Mouse (Mus musculus) left cerebral cortex, postnatal 25 days (tissue): ENCODE results near the gene Fam193a. TPM values are rescaled to one million over a fixed set of nuclear protein-coding genes. Genes with fewer than 3 reads are reported as not detected.

ENCODE experiments used
- DNase-seq, 2 experiments: peaks; one replicate each; pipeline ENCODE4 v3.0.0; 2022; ENCODE audit warnings: low spot score in 2 of 2, mixed read lengths in 1 of 2
- intact Hi-C: fragments of 180-260 bp; cut with DNase I; formaldehyde crosslinking; loops from one replicate; pipeline ENCODE4 v1.15.1; 2025
- total RNA-seq, 2 experiments: library from RNA; stranded (reverse); gene quantifications; 2 replicates each; pipeline ENCODE4 v1.2.3; 2021

Gene Fam193a
- total RNA-seq, result 10 to 100 TPM; 38.1 to 39.7 TPM

DNA sequence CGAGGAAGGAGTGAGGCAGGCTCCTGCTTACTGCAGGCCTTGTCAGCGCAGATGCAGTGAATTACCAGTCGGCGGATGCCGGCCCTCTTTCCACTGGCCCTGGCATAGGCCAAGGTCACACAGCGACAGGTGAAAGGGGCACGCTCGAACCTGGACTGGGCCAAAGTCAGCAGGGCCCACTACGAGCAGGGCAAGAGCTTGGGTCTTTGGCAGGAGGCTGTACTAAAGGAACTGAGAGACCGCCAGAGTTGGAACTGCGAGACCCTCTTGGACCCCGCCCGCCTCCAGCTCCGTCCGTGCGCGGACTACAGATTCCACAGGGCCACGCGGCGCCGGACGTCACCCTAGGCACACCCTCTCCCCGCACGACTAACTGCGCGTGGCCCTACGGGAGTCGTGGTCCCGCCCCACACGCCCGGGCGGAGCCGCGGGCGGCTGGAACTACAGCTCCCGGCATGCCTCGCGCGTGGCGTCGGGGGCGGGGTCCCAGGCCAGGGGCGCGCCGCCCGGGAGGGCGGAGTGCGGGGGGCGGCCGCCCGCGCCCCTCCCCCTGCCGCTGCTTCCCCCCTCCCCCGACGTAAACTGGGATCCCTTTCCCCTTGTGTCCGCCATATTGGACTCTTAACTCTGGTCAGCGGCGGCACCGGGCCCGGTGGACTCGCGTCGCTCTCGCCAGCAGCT lies at the start of gene Fam193a:
Gene Fam193a, plus strand, starts transcription at position 593 of the 681 bp plus-strand sequence.
- intact Hi-C loops, result loop anchor here (1.0 to 10.0 kb wide), 2 partner anchors 33 to 265 kb away; partner anchors contain the start of genes Mfsd10 and Rnf4
- DNase-seq, result peak; percentile 98 to 99

DNA sequence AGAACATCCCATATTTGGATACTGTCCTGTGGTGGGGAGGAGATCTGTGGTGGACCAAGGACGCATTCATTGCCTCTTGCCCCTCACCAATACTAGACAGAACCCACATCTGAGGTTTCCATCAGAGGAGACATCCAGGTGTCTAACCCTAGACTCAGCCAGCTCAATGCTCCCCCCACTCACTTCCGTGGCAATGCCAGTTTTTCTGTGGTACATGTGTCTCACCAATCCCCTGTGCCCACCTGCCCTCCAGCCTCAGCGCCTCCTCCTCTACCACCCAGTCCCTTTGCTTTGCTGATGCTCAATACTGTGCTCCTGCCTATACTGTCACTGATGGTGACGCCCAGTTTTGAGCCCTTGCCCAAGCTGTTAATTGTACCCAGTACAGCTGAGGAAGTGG lies 48.5 kb upstream of the Fam193a start:
- no peak for DNase-seq

DNA sequence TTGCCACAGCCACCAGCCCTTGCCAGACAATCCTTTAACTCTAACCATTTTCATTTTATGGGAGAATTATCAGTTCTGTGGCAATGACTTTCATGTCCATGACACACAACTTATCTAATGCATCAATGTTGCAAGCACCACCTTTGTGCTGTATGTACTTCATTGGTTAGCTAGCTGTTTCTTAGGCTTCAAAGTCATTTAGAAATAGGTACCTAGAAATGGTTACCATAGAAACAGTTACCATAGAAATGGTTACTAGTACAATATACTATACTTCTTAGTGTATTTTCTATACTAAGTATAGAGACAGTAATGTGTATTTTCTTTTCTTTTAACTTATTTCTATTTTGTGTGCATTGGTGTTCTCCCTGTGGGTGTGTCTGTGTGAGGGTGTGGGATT lies 44.4 kb upstream of the Fam193a start:
- no peak for DNase-seq
- intact Hi-C loops, result no loop called here

More for the DNA sequence above, 48.5 kb upstream of the Fam193a start:
- intact Hi-C loops, result no loop called here

DNA sequence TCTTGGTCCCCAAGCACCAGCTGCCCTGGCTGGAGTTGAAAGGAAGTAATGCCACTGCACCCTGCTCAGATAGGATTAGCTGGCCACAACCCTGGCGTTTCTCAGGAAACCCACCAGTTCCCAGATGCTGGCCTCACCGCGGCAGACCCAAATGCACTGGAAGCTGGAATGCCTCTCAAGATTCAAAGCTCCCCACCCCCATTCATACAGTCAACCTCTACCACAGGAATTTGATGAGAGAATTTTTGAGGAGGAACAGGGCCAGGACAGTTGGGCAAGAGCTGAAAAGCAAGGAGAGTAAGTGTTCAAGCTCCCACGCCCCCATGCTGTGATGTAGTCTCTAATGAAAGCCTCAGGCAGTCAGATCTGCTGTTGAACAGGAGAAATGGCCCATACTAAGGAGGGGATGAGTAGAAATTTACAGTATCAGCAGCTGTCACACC lies 43.5 kb upstream of the Fam193a start:
- intact Hi-C loops, result no loop called here
- DNase-seq, result peak in 1 of 2 experiments; percentile 28

DNA sequence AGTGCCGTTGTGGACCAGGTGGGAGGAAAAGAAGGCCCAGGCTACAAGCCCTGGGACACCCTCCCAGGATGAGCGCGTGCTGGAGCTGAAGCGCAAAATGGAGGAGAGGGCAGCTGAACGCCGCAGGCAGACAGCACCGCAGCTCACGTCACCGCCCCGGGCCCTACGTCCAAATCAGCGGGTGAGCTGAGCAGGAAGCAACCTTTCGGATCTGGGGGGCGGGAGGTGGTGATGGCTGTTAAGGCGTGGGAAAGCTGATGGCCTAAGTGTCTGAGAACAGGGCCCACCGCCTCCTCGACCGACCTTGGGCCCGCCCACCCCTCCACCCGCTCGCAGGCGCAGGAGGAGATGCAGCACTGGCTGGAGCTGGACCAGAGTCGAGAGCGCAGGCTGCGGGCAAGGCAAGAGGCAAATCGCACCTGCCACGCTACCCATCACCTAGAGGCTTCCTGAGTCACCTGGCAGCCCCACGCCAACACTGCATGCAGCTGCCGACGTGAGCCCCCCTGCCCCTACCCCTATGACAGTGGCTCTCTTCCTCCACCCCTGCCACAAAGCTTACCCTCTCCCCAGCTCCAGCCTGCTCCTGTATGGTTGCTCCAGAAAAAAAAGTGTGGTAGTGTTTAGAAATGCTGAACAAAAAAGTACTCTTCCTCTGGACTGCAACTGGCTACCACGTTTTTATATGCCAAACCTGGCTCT lies 42.7 kb upstream of the Fam193a start:
- peak; percentile 6 to 9 for DNase-seq
- intact Hi-C loops, result no loop called here

DNA sequence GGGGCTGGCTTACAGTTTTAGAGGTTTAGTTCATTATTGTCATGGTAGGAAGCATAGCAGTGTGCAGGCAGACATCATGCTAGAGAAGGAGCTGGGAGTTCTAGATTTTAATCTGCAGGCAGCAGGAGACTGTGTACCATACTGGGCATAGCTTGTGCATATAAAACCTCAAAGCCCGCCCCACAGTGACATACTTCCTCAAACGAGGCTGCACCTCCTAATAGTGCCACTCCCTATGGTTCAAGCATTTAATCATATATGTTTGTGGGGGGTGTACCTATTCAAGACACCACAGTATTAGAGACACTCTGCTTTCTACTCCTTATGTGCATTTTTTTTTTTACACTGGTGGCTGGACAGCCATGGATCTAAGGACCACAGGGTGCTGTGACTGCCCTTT lies 39.6 kb upstream of the Fam193a start:
- no peak for DNase-seq
- intact Hi-C loops, result no loop called here

DNA sequence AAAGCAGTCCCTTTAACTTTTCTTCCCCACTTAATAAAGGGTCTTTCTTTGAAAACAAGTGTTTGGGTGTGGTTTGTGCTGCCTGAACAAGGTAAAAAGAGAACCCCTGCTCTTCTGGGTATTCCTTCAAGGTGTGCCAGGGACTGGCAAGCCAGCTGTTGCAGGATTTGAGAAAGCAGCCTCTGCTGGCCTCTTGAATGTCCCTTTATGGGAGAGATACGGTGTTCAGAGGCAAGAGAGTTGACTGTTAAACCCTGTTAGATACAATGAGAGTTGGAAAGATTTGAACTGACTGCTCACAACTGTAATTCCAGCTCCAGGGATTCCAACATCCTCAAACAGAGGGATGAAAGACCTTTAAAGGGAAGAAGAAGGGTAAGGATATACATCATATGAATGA lies 35.7 kb upstream of the Fam193a start:
- intact Hi-C loops, result no loop called here
- no peak for DNase-seq

DNA sequence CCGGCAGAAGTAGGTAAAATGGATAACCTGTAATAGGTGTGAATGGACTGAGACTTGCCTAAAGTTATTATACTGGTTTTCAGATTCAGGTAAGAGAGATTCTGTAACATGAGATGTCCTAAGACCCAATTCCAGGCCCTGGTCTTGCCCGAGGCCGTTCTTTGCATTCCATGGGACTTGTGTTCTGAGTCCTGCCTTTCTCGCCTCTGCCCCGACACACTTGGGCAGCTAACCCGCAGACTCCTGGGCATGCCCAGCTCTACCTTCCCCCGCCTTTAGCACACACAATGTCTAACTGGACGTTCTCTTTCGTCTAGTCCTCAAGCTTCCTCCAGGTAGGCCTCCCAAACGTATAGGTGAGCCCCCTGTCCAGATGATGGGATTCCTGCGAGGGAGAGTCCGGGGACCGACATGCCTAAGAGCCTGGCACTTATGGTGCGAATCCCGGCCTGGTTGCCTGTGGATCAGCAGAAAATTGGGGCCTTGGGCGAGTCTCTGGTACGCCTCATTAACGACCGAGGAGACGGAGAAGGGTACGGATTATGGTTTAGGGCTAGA lies 34.1 kb upstream of the Fam193a start:
- intact Hi-C loops, result loop anchor here (1.0 to 5.0 kb wide), 3 partner anchors 34 to 128 kb away; partner anchors contain the start of genes Cfap99, Fam193a and Zfyve28
- no peak for DNase-seq

DNA sequence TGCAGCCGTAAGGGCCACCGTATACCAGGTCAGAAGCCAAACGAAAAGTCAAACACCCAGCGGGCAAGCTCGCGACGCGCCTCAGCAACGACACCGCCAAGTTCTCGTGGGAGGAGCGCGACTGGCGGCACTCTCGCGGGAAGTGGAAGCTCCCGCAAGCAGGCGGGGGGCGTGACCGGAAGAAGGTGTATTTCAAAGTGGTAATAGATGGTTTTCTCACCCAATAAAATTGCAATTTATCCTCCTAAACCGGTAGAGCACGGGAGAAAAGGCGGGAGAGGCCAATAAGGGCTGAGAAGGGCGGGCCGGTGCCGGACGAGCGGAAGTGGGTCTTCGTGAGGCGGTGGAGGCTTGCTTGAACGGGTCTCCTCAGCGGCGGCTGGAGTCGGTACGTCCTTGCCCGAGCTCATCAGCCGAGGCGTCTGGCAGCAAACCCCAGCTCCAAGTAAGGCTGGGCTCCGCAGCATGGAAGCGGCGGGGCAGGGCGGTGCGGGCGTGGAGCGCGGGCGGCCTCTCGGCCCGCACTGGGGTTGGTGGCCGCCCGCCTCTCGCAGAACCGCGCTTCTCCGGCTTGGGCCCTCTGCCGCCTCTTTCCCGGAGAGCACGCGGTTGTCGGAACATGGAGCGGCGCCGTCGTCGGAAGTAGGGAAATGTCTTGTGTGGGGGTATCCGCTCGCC lies 33.5 kb upstream of the Fam193a start, which contains the start of gene Rnf4:
Gene Rnf4, plus strand, starts transcription at position 193 of the 678 bp plus-strand sequence.
- intact Hi-C loops, result loop anchor here (1.0 to 5.0 kb wide), 3 partner anchors 33 to 129 kb away; partner anchors contain the start of genes Cfap99, Fam193a and Zfyve28
- peak; percentile 98 to 99 for DNase-seq

DNA sequence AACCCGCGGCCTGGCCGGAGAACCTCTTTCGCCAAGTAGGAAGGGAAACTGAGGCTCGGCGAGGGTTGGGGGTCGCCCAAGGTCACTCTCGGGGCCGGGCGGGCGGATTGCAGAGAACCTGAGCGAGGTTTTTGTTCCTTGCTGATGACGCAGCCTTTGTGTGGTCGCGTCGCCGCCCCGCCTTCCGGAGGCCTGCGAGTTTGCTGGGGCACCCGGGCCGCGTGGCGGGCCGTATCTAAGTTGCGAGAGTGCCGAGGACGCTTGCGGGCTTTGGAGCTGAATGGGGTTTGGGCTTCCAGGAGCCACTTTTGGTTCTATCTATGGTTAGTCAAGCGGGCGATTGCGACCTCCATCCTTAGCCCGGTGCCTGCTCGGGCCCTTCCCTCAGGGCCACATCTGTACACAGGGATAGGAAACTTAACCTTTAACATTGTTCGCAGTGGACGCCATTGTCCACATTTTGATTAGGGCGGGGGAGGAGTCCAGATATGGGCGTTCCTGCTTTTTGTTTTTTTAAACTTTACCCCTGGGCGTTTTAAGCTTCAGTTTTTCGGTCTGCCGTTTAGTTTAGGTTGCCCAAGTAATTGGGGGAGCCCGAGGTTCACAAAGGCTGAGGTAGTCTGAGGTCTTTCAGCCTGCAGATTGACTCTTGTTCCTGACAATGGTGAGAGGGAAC lies 32.8 kb upstream of the Fam193a start:
- intact Hi-C loops, result loop anchor here (1.0 to 5.0 kb wide), 3 partner anchors 32 to 130 kb away; partner anchors contain the start of genes Cfap99, Fam193a and Zfyve28
- DNase-seq, result peak; percentile 21 to 46

DNA sequence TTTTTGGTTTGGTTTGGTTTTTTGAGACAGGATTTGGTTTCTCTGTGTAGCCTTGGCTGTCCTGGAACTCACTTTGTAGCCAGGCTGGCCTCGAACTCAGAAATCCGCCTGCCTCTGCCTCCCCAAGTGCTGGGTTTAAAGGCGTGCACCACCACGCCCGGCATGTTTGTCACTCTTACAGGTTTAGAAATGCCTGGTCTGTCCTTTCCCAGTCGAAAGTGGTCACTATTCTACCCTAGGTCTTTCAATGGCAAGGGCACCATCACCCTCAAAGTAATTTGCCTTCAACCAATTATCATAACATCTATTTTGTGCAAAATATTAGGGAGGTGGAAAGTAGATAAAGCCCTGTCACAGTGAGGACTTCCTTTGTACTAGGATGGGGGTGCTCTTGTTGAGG lies 29.5 kb upstream of the Fam193a start:
- intact Hi-C loops, result no loop called here
- no peak for DNase-seq

DNA sequence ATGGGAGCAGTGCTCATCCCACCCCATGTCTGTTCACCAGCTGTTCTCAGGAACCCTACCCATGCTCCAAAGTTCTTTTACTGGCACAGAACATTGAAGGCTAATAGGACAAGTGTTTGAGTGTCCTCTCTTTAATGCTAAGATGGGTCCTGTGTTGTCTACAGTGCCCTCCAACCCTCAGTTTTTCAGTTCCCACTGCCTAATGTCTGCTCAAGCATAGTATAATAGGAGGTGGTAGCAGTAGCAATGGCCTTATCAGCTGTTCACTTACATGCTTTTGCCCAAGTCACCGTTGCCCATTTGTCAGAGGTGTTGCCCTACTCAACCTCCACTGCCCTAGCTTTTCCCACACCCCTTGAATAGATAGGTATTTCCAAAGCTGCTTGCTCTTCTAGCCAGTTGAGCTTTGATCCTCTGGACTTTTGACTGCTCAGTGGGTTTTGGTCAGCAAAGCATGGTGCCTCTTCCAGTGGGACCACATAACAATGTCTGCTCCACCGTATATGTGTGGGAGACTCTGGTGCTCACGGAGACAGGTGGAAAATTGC lies 17.6 kb upstream of the Fam193a start:
- intact Hi-C loops, result no loop called here

DNA sequence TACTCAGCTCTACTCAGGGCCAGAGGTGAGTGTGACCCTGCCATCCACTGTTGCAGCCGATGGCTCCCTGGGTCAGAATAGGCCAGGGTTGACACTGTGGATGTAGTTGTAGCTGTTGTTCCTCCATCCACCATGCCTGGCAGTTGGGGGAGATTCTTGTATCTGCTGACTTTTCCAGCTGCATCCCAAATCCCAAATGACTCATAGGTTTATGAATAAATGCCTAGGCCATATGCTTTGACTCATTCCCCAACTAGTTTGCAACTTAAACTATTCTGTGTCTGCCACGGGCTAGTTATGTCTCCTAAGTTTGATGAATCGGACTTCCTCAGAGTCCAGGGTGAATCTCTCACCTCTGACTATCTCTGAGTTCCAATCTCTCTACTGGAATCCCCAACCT lies 9.5 kb upstream of the Fam193a start:
- intact Hi-C loops, result loop anchor here (10.0 kb wide), 1 partner anchor 275 kb away; the partner anchor contains the start of gene Mfsd10
- peak in 1 of 2 experiments; percentile 38 for DNase-seq

More for the DNA sequence above, 17.6 kb upstream of the Fam193a start:
- DNase-seq, result no peak

DNA sequence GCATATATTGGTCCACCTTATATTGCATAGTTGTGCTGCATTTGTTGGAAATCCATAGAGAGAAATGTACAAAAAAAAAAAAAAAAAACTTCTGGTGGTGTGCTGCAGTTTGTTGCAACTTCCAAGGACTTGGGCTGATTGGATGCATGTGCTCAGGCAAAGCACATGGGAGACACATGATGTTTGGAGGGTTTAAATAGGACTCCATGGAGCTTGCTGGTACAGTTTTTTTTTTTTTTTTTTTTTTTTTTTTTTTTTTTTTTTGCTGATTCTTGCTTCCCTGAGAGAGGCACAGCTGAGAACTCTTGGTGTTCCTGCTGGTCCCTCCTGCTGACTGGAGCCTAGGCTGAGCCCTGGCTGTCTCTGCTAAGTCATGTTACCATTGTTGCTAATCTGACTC lies 6.6 kb upstream of the Fam193a start:
- intact Hi-C loops, result loop anchor here (10.0 kb wide), 1 partner anchor 272 kb away; the partner anchor contains the start of gene Mfsd10
- DNase-seq, result no peak

DNA sequence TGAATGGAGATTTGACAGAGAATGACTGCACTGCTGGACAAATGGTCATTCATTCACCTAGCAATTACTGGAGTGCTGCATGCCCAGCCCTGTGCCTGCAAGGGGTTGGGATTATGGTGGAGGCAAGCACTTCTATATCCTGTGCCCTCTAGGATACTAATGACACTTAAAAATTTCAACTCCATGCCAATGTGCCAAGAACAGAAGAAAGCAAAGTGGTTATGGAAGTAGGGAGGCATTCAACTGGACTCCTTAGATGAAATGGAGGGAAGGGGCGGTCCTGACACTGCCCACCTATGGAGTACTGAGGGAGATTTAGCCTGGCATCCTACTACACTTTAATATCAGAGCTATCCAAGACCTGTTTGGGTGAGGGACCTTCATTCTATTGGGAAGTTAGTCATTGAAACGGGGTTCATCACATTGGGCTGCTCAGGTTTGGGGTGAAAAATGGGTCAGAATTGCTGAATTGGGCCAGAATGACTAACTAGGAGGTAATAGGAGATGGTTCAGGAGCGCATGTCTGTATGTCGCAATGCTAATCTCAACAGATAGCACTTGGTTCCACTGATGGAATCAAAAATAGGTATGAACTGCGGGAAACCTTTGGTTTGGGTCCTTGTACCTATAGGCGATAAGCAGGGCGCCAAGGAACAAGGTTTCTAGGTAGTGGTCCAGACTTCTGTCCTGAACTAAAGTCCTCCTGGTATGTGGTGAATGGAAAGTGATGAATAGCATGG lies 1.0 kb upstream of the Fam193a start:
- intact Hi-C loops, result loop anchor here (1.0 to 10.0 kb wide), 2 partner anchors 32 to 266 kb away; partner anchors contain the start of genes Mfsd10 and Rnf4
- DNase-seq, result no peak

DNA sequence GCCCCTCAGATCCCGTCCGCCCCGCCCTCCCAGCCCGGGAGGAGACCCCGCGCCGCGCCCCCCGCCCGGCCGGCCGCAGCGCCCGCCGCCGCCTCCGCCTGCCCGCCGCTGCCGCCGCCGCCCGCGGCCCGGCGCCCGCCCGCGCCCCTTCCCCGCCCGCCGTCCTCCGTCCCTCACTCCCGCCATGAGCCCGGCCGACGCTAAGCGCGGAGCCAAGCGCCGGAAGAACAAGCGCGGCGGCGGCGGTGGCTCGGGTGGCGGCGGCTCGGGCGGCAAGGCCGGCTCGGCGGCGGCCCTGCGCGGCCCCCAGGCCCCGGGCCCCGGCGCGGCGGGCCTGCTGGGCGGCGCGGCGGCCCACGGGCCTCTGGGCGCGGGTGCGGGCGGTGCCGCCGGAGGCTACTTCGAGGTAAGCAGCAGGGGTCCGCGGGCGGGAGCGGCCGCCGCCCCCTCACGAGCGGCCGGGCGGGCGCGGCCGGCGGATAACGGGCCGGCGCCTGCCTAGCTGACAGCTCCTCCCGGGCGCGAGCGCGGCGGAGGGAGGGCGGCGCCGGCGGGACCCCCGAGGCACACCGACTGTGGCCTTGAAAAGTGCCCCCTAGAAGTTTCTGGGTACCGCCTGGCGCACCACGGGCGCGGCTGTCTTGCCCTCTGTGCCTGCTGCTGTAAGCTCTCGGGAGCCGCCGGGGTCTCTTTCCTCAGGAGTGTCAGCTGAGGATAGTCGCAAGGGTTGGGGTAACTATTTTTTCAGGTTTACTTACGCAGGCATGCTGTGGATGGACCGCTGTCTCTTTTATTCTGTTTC lies 490 bp downstream of the Fam193a start:
- peak; percentile 36 to 40 for DNase-seq
- intact Hi-C loops, result no loop called here

DNA sequence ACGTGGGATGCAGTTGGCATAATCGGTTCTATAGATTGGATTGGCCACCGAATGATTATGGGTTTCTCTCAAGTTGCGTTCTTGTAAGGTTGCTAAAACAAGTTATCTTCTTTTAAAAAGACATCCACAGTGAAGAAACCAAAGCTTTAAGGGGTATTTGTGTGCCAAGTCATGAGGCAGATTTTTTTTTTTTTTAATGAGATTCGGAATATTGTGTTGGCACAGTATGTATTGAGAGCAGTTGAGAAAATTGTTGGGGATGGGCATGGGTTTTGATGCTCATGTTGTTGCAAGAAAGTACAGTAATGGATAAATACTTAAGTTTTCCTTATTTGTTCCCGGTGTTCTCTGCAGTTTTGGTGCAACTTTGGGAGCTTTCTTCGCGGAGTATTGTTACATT lies 1.1 kb downstream of the Fam193a start:
- intact Hi-C loops, result no loop called here
- DNase-seq, result no peak
